Mouse (Mus musculus) midbrain, embryonic 16.5 days (tissue): ENCODE data around the gene Arid1b. TPM values are rescaled to one million over a fixed set of nuclear protein-coding genes. Genes with fewer than 3 reads are reported as not detected.
A peak's percentile ranks its signal among the peaks of the same experiment; 100 is the strongest.

Source experiments
- ATAC-seq: fragments of 200-750 bp; cut with Nextera tagmentation; 2 replicates; pipeline ENCODE4 v1.8.0; 2017; ENCODE audit warnings: moderate TSS enrichment
- H3K27ac ChIP-seq: fragments of 300-500 bp; sonication (generic); 2 replicates; pipeline ENCODE4 v1.5.1; 2014; ENCODE audit warnings: mild to moderate bottlenecking, low read length, mixed read lengths
- H3K27me3 ChIP-seq: fragments of 300-500 bp; sonication (generic); 2 replicates; pipeline ENCODE4 v1.6.1; 2014; ENCODE audit warnings: low read depth, low read length, mixed read lengths; ENCODE audit not compliant: control insufficient read depth, insufficient read depth
- H3K36me3 ChIP-seq: fragments of 300-500 bp; sonication (generic); 2 replicates; pipeline ENCODE4 v1.6.1; 2014; ENCODE audit warnings: mild to moderate bottlenecking, low read length, moderate library complexity, mixed read lengths; ENCODE audit not compliant: control insufficient read depth, insufficient read depth
- H3K4me1 ChIP-seq: fragments of 300-500 bp; sonication (generic); 2 replicates; pipeline ENCODE4 v1.6.1; 2014; ENCODE audit warnings: mild to moderate bottlenecking, low read length, mixed read lengths; ENCODE audit not compliant: control insufficient read depth, insufficient read depth
- H3K4me2 ChIP-seq: fragments of 300-500 bp; sonication (generic); 2 replicates; pipeline ENCODE4 v1.6.1; 2014; ENCODE audit warnings: mild to moderate bottlenecking, low read length, mixed read lengths
- H3K4me3 ChIP-seq: fragments of 300-500 bp; sonication (generic); 2 replicates; pipeline ENCODE4 v1.5.1; 2014; ENCODE audit warnings: low read depth, mild to moderate bottlenecking, low read length, moderate library complexity, mixed read lengths
- H3K9ac ChIP-seq: fragments of 300-500 bp; sonication (generic); 2 replicates; pipeline ENCODE4 v1.6.1; 2014; ENCODE audit warnings: low read depth, low read length, mixed read lengths
- H3K9me3 ChIP-seq: fragments of 300-500 bp; sonication (generic); replicated peaks from 2 replicates; pipeline ENCODE4 v1.6.1; 2014; ENCODE audit warnings: mild to moderate bottlenecking, low read length, mixed read lengths; ENCODE audit not compliant: control insufficient read depth, poor library complexity, severe bottlenecking
- WGBS: fragments of 180-500 bp; shearing (Covaris S2); extraction: QIAGEN DNeasy Blood & Tissue Kit; methylation state at CpG from one replicate; pipeline ENCODE4 v1.1.7; 2014; 5-methylcytosine and 5-hydroxymethylcytosine counted together
- polyA plus RNA-seq: library from polyadenylated mRNA; unstranded; fragments of >200 nt; fragmentation: Nextera tagmentation; extraction: Ambion mirVana; gene quantifications from 2 replicates; pipeline ENCODE4 v1.2.1, GENCODE M21; 2015

The Arid1b gene
- polyA plus RNA-seq, 1 experiment from 2014 or later = 13.1 TPM

- Histone ChIP-seq H3K4me2 (peak overlapping the region; percentile 13; the same call in 1 of the 2 replicates), H3K27ac (peak overlapping the region; percentile 52; the same call in 1 of the 2 replicates), H3K36me3 (no peaks in the 10 kb centered on the region), H3K9me3 (no peaks in the 10 kb centered on the region), H3K9ac (no peak overlapping the region), H3K4me3 (no peak overlapping the region), H3K27me3 (no peaks in the 10 kb centered on the region), H3K4me1 (peaks cover 27% of the 10 kb centered on the region)
- ATAC-seq = peak; percentile 38; the same call in 1 of the 2 replicates
- 45% methylated on average over 15 of the region's 15 CpGs for WGBS
Measured at GRCm38 (mm10) chr17:5286571-5287209, 292.6 kb downstream of the Arid1b start.

- Histone ChIP-seq H3K4me2 (no peak overlapping the region), H3K27ac (no peak overlapping the region), H3K9me3 (no peaks in the 10 kb centered on the region), H3K4me1 (peaks cover 26% of the 10 kb centered on the region), H3K27me3 (no peaks in the 10 kb centered on the region), H3K4me3 (no peak overlapping the region), H3K36me3 (no peaks in the 10 kb centered on the region), H3K9ac (no peak overlapping the region)
- peak; percentile 30; the same call in 1 of the 2 replicates for ATAC-seq
- WGBS = 75% methylated on average over 4 of the region's 4 CpGs
Measured at GRCm38 (mm10) chr17:5287210-5287591, 293.1 kb downstream of the Arid1b start.

GRCm38 (mm10) chr17:5287641-5288040, 293.5 kb downstream of the Arid1b start:
- Histone ChIP-seq H3K4me1 (peaks cover 26% of the 10 kb centered on the region), H3K9ac (no peak overlapping the region), H3K27ac (no peak overlapping the region), H3K4me3 (no peak overlapping the region), H3K36me3 (no peaks in the 10 kb centered on the region), H3K27me3 (no peaks in the 10 kb centered on the region), H3K4me2 (no peak overlapping the region), H3K9me3 (no peaks in the 10 kb centered on the region)
- 72% methylated on average over 9 of the region's 9 CpGs for WGBS
- no peak for ATAC-seq

GRCm38 (mm10) chr17:5293653-5294584, 299.8 kb downstream of the Arid1b start:
- ATAC-seq = no peak
- no peak overlapping the region for H3K9ac ChIP-seq
- no peaks in the 10 kb centered on the region for H3K9me3 ChIP-seq
- H3K4me3 ChIP-seq = no peak overlapping the region
- no peaks in the 10 kb centered on the region for H3K27me3 ChIP-seq
- H3K4me1 ChIP-seq = peaks cover 27% of the 10 kb centered on the region
- no peak overlapping the region for H3K27ac ChIP-seq
- WGBS = 49% methylated on average over 9 of the region's 9 CpGs
- H3K4me2 ChIP-seq = no peak overlapping the region
- no peaks in the 10 kb centered on the region for H3K36me3 ChIP-seq

GRCm38 (mm10) chr17:5295086-5295947, 301.2 kb downstream of the Arid1b start:
- Histone ChIP-seq H3K9ac (no peak overlapping the region), H3K4me3 (no peak overlapping the region), H3K27ac (peak overlapping the region; percentile 63), H3K27me3 (no peaks in the 10 kb centered on the region), H3K4me2 (no peak overlapping the region), H3K9me3 (no peaks in the 10 kb centered on the region), H3K4me1 (peaks cover 27% of the 10 kb centered on the region), H3K36me3 (no peaks in the 10 kb centered on the region)
- 55% methylated on average over 19 of the region's 19 CpGs for WGBS
- ATAC-seq = peak; percentile 56

- no peak overlapping the region for H3K4me3 ChIP-seq
- H3K27me3 ChIP-seq = no peaks in the 10 kb centered on the region
- H3K4me2 ChIP-seq = no peak overlapping the region
- no peak overlapping the region for H3K9ac ChIP-seq
- peaks cover 27% of the 10 kb centered on the region for H3K4me1 ChIP-seq
- 72% methylated on average over 7 of the region's 7 CpGs for WGBS
- no peaks in the 10 kb centered on the region for H3K9me3 ChIP-seq
- H3K36me3 ChIP-seq = no peaks in the 10 kb centered on the region; the same call in 1 of the 2 replicates
- peak; percentile 46; the same call in 1 of the 2 replicates for ATAC-seq
- peak overlapping the region; percentile 63 for H3K27ac ChIP-seq
Measured at GRCm38 (mm10) chr17:5295948-5296262, 301.8 kb downstream of the Arid1b start.

- H3K27ac ChIP-seq = no peak overlapping the region
- no peaks in the 10 kb centered on the region for H3K27me3 ChIP-seq
- H3K4me3 ChIP-seq = no peak overlapping the region
- no peak overlapping the region for H3K4me2 ChIP-seq
- no peak overlapping the region for H3K9ac ChIP-seq
- H3K4me1 ChIP-seq = peaks cover 27% of the 10 kb centered on the region
- ATAC-seq = no peak
- H3K36me3 ChIP-seq = no peaks in the 10 kb centered on the region; the same call in 1 of the 2 replicates
- WGBS = 72% methylated on average over 4 of the region's 4 CpGs
- no peaks in the 10 kb centered on the region for H3K9me3 ChIP-seq
Measured at GRCm38 (mm10) chr17:5297491-5297890, 303.4 kb downstream of the Arid1b start.

- H3K9me3 ChIP-seq = no peaks in the 10 kb centered on the region
- H3K4me3 ChIP-seq = no peak overlapping the region
- no peak overlapping the region for H3K9ac ChIP-seq
- WGBS = 83% methylated on average over 10 of the region's 10 CpGs
- H3K4me1 ChIP-seq = peaks cover 27% of the 10 kb centered on the region
- H3K27me3 ChIP-seq = no peaks in the 10 kb centered on the region
- H3K4me2 ChIP-seq = no peak overlapping the region
- ATAC-seq = no peak
- no peaks in the 10 kb centered on the region; the same call in 1 of the 2 replicates for H3K36me3 ChIP-seq
- no peak overlapping the region for H3K27ac ChIP-seq
Measured at GRCm38 (mm10) chr17:5297984-5298383, 303.9 kb downstream of the Arid1b start.
